Mouse (Mus musculus): ENCODE measurements around the gene Mmaa. TPM values are rescaled to one million over a fixed set of nuclear protein-coding genes. Genes with fewer than 3 reads are reported as not detected.

Gene Mmaa
- total RNA-seq, 2 experiments from 2014 or later, result 17.1 to 18.3 TPM

DNA sequence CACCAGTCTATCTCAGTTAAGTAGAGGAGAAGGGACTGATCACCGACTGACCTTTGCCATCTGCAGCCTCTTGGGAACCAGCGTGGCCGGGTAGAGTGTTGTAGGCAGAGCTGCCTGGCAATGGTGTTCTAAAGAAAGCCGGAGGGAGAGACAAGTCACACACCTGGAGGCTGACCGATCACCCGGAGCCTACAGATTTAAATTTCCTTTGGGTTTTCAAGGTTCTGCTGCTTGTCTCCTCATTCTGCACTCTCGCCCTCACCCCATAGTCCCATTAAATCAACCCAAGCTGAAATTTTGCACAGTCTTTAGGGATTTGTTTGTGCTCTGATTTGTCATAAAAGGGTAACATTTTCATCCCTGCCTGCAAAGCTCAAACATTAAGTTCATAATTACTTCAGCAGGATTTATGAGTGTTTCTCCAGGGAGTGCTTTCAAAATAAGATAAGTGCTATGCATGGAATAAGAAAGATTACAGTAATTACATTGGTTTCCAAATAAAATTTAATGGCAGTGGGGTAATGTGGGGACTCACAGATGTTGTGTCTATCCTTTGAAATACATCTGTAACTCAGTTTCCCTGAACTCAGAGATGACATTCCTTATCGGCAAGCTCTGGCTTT lies 65.4 kb downstream of the Mmaa start:
- no peak for DNase-seq (ENCODE audit: extremely low spot score in 1 of 2, low spot score in 2 of 2)
- intact Hi-C loops (cut with DNase I), result no loop called here

DNA sequence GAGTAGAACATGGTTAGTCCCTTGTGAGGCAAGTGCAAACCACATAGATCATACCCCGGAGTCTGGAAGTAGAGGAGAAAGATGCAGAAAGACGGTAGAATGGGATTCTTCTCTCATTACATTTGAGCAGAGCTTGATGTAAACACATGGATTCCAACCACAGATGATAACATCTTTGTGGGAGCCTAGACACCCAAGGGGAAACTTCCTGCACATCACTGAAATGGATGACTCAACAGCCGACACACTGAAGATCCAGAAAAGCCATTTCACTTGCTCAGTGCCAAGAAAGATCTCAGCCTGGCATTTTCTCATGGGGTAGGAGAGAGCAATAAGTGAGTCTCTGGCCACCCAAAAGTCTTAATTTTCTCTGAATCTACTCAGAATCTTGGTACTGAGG lies 66.8 kb downstream of the Mmaa start:
- DNase-seq (ENCODE audit: extremely low spot score in 1 of 2, low spot score in 2 of 2), result no peak
- intact Hi-C loops (cut with DNase I), result no loop called here

DNA sequence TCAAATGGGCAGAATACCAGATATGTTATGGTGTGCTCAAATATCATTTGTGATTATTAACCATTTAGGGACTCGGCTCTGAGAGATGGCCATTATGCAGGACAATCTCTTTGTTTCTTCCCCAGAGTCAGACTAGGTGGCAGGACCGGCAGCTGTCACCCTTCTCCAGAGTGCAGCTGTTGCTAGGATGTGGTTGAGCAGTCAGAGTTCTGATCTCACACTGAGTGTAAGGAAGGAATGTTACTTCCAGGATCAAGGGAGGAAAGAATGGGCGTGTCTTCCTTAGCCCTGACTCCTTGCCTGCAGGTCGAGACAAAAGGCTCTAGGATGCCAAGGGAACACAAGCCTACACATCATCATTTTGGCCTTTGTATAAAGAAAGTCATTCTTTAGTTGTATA lies 67.5 kb downstream of the Mmaa start:
- DNase-seq (ENCODE audit: extremely low spot score in 1 of 2, low spot score in 2 of 2), result no peak
- intact Hi-C loops (cut with DNase I), result no loop called here

DNA sequence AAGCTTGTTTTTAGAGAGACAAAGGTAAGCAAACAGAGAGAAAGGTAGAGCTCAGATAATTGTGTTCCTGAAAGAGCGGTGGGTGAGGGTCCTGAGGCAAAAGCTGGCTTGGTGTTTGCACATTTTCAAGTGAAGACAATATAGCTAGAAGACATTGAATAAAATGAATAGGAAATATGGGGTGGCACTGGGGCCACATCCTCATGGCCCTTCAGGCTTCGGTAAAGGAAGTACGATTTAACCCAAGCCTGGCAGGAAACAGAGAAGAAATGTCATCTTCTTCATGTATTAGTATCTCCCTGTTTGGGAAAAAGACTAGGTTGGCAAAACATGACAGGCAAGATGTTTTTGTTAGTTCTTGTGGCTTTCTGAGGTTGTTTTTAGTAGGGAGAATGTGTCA lies 68.7 kb downstream of the Mmaa start:
- no peak for DNase-seq (ENCODE audit: extremely low spot score in 1 of 2, low spot score in 2 of 2)
- intact Hi-C loops (cut with DNase I), result no loop called here

DNA sequence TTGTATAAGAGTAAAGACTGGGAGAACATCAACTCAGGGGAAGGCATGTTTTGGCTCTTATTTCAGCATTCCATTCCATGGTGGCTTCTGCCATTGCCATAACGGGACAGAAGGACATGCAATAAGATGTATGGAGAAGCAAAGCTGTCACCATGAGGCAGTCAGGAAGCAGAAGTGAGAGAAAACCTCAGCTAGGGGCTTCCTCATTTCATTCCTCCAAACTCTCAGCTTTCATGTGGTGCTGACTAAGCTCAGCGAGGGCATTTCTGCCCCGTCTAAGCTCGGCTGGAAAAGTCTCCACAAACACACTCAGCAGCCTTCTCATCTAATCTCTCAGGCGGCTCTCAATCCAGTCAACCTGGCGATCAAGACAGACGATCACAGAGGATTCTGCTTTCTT lies 69.2 kb downstream of the Mmaa start:
- intact Hi-C loops (cut with DNase I), result no loop called here
- DNase-seq (ENCODE audit: extremely low spot score in 1 of 2, low spot score in 2 of 2), result no peak

DNA sequence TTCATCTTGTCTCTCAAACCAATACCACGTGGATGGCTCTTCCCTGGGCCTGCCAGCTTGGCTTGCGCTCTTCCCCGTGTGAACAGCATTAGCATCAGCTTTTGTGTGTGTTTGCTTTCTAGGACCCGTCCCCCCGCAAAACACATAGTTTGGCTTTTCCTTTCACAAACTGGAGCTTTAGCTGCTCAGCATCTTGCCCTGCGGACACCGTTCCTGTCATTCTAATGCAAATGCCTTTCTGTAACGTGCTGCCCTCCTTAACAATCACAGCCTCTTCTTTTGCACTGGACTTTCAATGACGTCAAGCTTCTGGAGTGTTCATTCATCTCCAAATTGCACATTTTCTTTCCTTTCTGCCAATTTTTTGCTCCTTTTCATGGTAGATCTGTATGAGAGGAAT lies 70.4 kb downstream of the Mmaa start:
- intact Hi-C loops (cut with DNase I), result no loop called here

DNA sequence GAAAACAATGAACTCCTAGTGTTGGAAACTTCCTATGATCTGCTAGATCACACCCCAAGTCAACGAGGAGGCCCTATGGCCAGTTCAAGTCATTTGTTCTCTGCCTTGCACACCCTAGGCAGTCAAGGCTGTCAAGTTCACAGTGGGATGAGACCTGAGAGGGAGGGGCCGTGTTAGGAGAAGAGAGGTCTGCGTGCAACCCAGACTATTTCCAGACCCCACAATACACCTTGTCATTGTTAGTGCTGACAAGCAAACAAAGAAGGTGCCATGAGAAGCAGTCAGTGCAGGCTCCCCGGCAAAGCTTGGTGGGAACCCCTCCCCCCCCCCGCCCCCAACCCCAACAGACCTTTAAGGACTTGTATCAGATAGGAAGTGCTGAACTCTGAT lies 72.0 kb downstream of the Mmaa start:
- intact Hi-C loops (cut with DNase I), result no loop called here
- DNase-seq (ENCODE audit: extremely low spot score in 1 of 2, low spot score in 2 of 2), result no peak

More for the DNA sequence above, 70.4 kb downstream of the Mmaa start:
- no peak for DNase-seq (ENCODE audit: extremely low spot score in 1 of 2, low spot score in 2 of 2)

DNA sequence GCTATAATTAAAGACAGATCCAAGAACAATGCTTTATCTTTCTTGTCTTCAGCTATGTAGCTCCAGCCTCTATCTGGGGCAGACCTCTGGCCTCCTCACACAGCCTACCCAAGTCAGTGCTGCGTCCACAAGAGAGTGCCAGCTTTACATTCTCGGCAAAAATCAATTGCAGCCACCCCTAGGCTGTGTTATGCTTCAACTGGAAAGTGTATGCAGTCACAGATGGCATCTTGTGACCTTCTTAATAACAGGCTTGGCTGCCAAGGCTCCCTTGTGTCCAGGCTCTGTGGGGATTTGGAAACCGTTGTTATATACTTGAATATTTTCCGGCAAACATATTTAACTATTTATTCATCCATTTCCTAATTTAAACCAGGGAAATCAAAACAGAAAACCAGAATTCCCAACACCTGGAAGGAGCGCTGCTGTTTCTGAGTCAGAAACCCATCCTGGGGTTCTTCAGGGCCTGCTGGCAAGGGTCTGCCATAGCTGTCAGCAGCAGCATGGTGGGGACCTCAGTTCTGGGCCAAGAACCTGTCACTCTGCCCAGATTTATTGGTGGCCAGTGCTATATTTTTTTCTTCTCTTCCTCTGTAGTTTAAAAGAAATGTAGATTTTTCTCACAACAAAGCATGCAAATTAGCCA lies 72.5 kb downstream of the Mmaa start:
- no peak for DNase-seq (ENCODE audit: extremely low spot score in 1 of 2, low spot score in 2 of 2)
- intact Hi-C loops (cut with DNase I), result no loop called here

Other genes with a start within 250 kb of the Mmaa start
- gene 1700011L22Rik, start 46.4 kb downstream of the Mmaa start, total RNA-seq (2021), result not detected
- gene Smad1, start 104.6 kb upstream of the Mmaa start, total RNA-seq (2021), result 10 to 100 TPM; 37.5 TPM

Data from left cerebral cortex, postnatal 10 days (tissue).